In genomic region chr7:113250433-113250991, GRCm38 (mm10) we compare ENCODE assay signal across 8 mouse cellular contexts. TPM values are rescaled to one million over a fixed set of nuclear protein-coding genes. Genes with fewer than 3 reads are reported as not detected.
DNase-seq lines count a peak whose midpoint lies in the region; ATAC-seq and TF ChIP-seq lines count a peak whose summit lies in the region.

No protein-coding gene starts in this region.

- H3K4me1 ChIP-seq in intestine, postnatal 0 days (replicated peaks; ENCODE audit: control insufficient read depth, insufficient read depth, low read length) = 0 out of 2 replicates have a peak, but pooled peaks cover 2% of the 10 kb centered on the region
- peaks cover 47% of the 10 kb centered on the region for H3K4me1 ChIP-seq in lung, embryonic 15.5 days

- peak; percentile 92 for TF ChIP-seq CTCF in intestine, postnatal 0 days (IDR thresholded peaks at IDR 0.05; ENCODE audit: low read depth)

- ATAC-seq in intestine, postnatal 0 days = peak; percentile 56
- ATAC-seq in lung, embryonic 15.5 days (ENCODE audit: borderline replicate concordance, extremely low read depth, low FRiP score, low TSS enrichment) = 0 out of 2 replicates have a peak, but pooled peaks have one; percentile 40

- DNase-seq in A20 (ENCODE audit: low read depth, low spot score) = peak; percentile 70
- peak; percentile 90 for DNase-seq in MN1 (ENCODE audit: low spot score)
- DNase-seq in cerebellum, postnatal 14 days = peak; percentile 71 to 77
- peak; percentile 57 to 66 for DNase-seq in heart, adult 18-20 months
- peak; percentile 82 for DNase-seq in retina, embryonic 14.5 days (ENCODE audit: low spot score)
- DNase-seq in ovary, adult 18-20 months (ENCODE audit: low spot score) = no peak

- H3K27me3 ChIP-seq in intestine, postnatal 0 days (replicated peaks; ENCODE audit: control insufficient read depth, insufficient read depth, low read length) = peaks cover 7% of the 10 kb centered on the region; the same call in 1 of the 2 replicates
- H3K27me3 ChIP-seq in lung, embryonic 15.5 days = no peaks in the 10 kb centered on the region

- H3K4me3 ChIP-seq in intestine, postnatal 0 days (ENCODE audit: low read depth, low read length) = no peak overlapping the region
- no peak overlapping the region for H3K4me3 ChIP-seq in lung, embryonic 15.5 days

- 46% methylated on average over 3 of the region's 3 CpGs for WGBS in intestine, postnatal 0 days
- 45% methylated on average over 3 of the region's 3 CpGs for WGBS in lung, embryonic 15.5 days

- H3K9me3 ChIP-seq in intestine, postnatal 0 days (ENCODE audit: control insufficient read depth) = no peaks in the 10 kb centered on the region
- H3K9me3 ChIP-seq in lung, embryonic 15.5 days = no peaks in the 10 kb centered on the region

- H3K27ac ChIP-seq in intestine, postnatal 0 days (ENCODE audit: low read depth, low read length) = no peak overlapping the region
- H3K27ac ChIP-seq in lung, embryonic 15.5 days = peak overlapping the region; percentile 87

- H3K4me2 ChIP-seq in intestine, postnatal 0 days (replicated peaks; ENCODE audit: low read depth) = no peak overlapping the region
- H3K4me2 ChIP-seq in lung, embryonic 15.5 days = no peak overlapping the region

- no peaks in the 10 kb centered on the region; the same call in 1 of the 2 replicates for H3K36me3 ChIP-seq in intestine, postnatal 0 days (ENCODE audit: control insufficient read depth, insufficient read depth)
- no peaks in the 10 kb centered on the region for H3K36me3 ChIP-seq in lung, embryonic 15.5 days

- no peak overlapping the region for H3K9ac ChIP-seq in intestine, postnatal 0 days (ENCODE audit: low read depth, low read length)
- no peak overlapping the region for H3K9ac ChIP-seq in lung, embryonic 15.5 days

RNA-seq across cellular contexts. Expression of gene Arntl, which starts 43.2 kb away (rescaled TPM):
- total RNA-seq in heart, adult 18-20 months (2021) = 10 to 100 TPM; 18.5 to 22.6 TPM
- polyA plus RNA-seq in intestine, postnatal 0 days (2015; fragmentation: Nextera tagmentation; extraction: Ambion mirVana) = 5.3 and 5.4 TPM in 2 replicates
- polyA plus RNA-seq in lung, embryonic 15.5 days (2015; fragmentation: Nextera tagmentation; extraction: Ambion mirVana) = 11.1 and 11.8 TPM in 2 replicates
